Mouse (Mus musculus): ENCODE measurements around the gene Nhlrc3. TPM values are rescaled to one million over a fixed set of nuclear protein-coding genes. Genes with fewer than 3 reads are reported as not detected.

The Nhlrc3 gene
- polyA plus RNA-seq, 1 experiment from 2014 or later: 8.4 TPM

- no peak overlapping the region for H3K4me3 ChIP-seq
- WGBS: 69% methylated on average over 6 of the region's 6 CpGs
- no peaks in the 10 kb centered on the region for H3K27me3 ChIP-seq (ENCODE audit: insufficient read depth, poor library complexity, severe bottlenecking)
- H3K4me1 ChIP-seq: no peaks in the 10 kb centered on the region
- DNase-seq (ENCODE audit: low spot score): no peak
- H3K9me3 ChIP-seq: no peaks in the 10 kb centered on the region
- no peaks in the 10 kb centered on the region for H3K36me3 ChIP-seq
- no peak overlapping the region for H3K27ac ChIP-seq
Measured at GRCm38 (mm10) chr3:53410031-53410430, 53.1 kb downstream of the Nhlrc3 start.

GRCm38 (mm10) chr3:53407145-53407544 is 56.0 kb downstream of the Nhlrc3 start:
- Histone ChIP-seq H3K4me3 (no peak overlapping the region), H3K4me1 (no peaks in the 10 kb centered on the region), H3K9me3 (no peaks in the 10 kb centered on the region), H3K27ac (no peak overlapping the region), H3K27me3 (ENCODE audit: insufficient read depth, poor library complexity, severe bottlenecking) (no peaks in the 10 kb centered on the region), H3K36me3 (no peaks in the 10 kb centered on the region)
- DNase-seq (ENCODE audit: low spot score): no peak
- 75% methylated on average over 1 of the region's 1 CpGs for WGBS

Other genes starting within 250 kb of the Nhlrc3 start
- 14.2 and 17.8 TPM in 2 replicates for gene Proser1, start 334 bp upstream of the Nhlrc3 start, polyA plus RNA-seq (2016; fragmentation: Nextera tagmentation; extraction: Ambion mirVana)
- gene Stoml3, start 25.3 kb upstream of the Nhlrc3 start, polyA plus RNA-seq (2016; fragmentation: Nextera tagmentation; extraction: Ambion mirVana): 0.10 TPM in 1 of 2 replicates, not detected in the other
- gene Frem2, start 194.0 kb upstream of the Nhlrc3 start, polyA plus RNA-seq (2016; fragmentation: Nextera tagmentation; extraction: Ambion mirVana): 3.8 and 5.9 TPM in 2 replicates

Data from heart, embryonic 10.5 days (tissue).